Mouse (Mus musculus) midbrain, embryonic 10.5 days (tissue): ENCODE results near the gene Hist1h2ag. TPM values are rescaled to one million over a fixed set of nuclear protein-coding genes. Genes with fewer than 3 reads are reported as not detected.

Experiments used
- DNase-seq: peaks from one replicate; pipeline ENCODE4 v3.0.0-alpha.2; 2017; ENCODE audit warnings: low spot score
- H3K27ac ChIP-seq: fragments of 300-500 bp; sonication (generic); replicated peaks from 2 replicates; pipeline ENCODE4 v1.5.1; 2016; ENCODE audit warnings: mild to moderate bottlenecking
- H3K27me3 ChIP-seq: fragments of 300-500 bp; sonication (generic); 2 replicates; pipeline ENCODE4 v1.6.1; 2016; ENCODE audit warnings: low read depth, mild to moderate bottlenecking; ENCODE audit not compliant: poor library complexity, severe bottlenecking
- H3K36me3 ChIP-seq: fragments of 300-500 bp; sonication (generic); 2 replicates; pipeline ENCODE4 v1.6.1; 2016; ENCODE audit warnings: mild to moderate bottlenecking, moderate library complexity
- H3K4me1 ChIP-seq: fragments of 300-500 bp; sonication (generic); 2 replicates; pipeline ENCODE4 v1.6.1; 2016
- H3K4me3 ChIP-seq: fragments of 300-500 bp; sonication (generic); 2 replicates; pipeline ENCODE4 v1.5.1; 2016; ENCODE audit warnings: mild to moderate bottlenecking, moderate library complexity
- H3K9me3 ChIP-seq: fragments of 300-500 bp; sonication (generic); replicated peaks from 2 replicates; pipeline ENCODE4 v1.6.1; 2016; ENCODE audit warnings: mild to moderate bottlenecking
- WGBS: fragments of 180-500 bp; shearing (Covaris S2); methylation state at CpG from one replicate; pipeline ENCODE4 v1.1.7; 2016; 5-methylcytosine and 5-hydroxymethylcytosine counted together
- polyA plus RNA-seq: library from polyadenylated mRNA; unstranded; fragments of >200 nt; fragmentation: Nextera tagmentation; extraction: Ambion mirVana; gene quantifications from 2 replicates; pipeline ENCODE4 v1.2.1, GENCODE M21; 2016

Hist1h2ag gene
- polyA plus RNA-seq, 1 experiment from 2014 or later, result 64.8 TPM

DNA sequence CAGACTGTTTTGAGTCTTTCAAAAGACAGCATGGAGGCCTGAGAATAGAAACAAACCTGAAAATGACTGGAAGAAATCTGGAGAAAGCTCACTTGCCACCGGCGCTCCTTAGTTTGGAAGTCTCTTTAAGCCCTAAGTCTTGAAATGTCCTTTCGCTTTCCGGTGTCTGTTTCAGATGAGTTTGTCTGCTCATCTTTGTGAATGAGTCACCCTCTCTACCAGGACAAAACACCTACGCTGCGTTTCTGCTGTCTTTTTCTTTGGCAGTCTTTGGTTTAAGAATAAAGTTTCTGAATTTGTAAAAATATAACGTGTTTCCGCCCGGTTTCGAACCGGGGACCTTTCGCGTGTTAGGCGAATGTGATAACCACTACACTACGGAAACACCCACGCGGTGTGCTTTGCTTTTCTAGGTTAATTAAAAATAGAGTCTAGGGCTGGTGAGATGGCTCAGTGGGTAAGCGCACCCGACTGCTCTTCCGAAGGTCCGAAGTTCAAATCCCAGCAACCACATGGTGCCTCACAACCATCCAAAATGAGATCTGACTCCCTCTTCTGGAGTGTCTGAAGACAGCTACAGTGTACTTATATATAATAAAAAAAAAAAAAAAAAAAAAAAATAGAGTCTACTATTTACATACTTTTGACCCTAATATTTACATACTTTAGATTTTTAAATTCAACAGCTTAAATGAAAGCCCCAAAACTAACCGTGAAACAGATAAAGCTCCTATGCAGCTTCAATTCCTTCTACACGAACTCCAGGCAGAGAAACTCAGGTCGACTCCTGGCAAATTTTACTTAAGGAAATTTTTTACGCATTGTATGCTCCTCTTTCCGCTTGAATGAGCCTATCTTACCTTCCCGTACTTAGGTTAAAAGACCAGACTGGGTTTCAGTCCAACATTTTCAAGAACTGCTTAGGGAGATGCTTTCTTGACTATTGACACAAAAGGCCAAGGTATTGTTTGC is 27.0 kb downstream of the Hist1h2ag start:
- Histone ChIP-seq H3K27ac (no peak overlapping the region), H3K36me3 (no peaks in the 10 kb centered on the region), H3K27me3 (peaks cover 85% of the 10 kb centered on the region), H3K9me3 (0 out of 2 replicates have a peak, but pooled peaks cover 2% of the 10 kb centered on the region), H3K4me3 (peak overlapping the region; percentile 20), H3K4me1 (peaks cover 21% of the 10 kb centered on the region)
- peak; percentile 85 for DNase-seq
- WGBS, result 16% methylated on average over 27 of the region's 27 CpGs

DNA sequence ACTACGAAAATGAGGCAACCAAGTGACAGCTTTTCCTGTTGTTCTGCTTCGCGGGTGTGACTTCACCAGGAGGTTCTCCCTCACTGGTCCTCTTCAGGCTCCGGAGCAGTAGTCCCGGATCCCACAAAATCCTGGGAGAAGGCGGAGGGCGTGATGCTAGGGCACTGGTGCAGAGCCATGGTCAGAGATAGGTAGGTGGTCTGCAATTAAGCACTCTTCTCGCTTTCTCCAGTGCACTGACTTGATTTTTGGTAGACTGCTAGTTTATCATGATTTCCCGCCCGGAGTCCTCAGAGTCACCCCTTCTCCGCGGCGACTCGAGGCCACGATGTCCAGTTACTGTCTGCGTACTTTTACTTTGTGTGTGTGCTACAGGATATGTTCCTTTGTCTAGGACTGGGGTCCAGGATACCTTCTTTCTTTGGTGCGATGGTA is 28.3 kb downstream of the Hist1h2ag start:
- Histone ChIP-seq H3K36me3 (no peaks in the 10 kb centered on the region), H3K27ac (no peak overlapping the region), H3K4me1 (peaks cover 13% of the 10 kb centered on the region), H3K9me3 (0 out of 2 replicates have a peak, but pooled peaks cover 2% of the 10 kb centered on the region), H3K27me3 (peaks cover 91% of the 10 kb centered on the region), H3K4me3 (peak overlapping the region; percentile 36)
- DNase-seq, result no peak
- 17% methylated on average over 17 of the region's 17 CpGs for WGBS

DNA sequence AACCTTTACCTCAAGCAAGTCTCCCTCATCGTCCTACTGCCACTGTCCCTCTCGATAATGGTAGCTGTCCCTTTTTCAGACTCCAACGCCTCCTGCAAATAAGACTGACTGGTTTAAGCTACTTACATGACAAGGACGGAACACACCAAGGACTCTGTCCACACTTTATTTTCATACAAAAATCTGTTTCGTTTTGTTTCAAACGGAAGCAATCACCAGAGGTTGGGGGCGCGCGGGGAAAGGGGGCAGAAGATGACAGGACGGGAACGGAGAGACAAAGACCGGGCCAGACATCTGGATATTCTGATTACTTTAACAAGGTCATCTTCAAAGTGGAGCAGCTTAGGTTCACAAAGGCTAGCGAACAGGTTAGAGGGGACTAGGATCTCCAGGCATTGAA is 29.0 kb downstream of the Hist1h2ag start:
- Histone ChIP-seq H3K9me3 (0 out of 2 replicates have a peak, but pooled peaks cover 2% of the 10 kb centered on the region), H3K4me3 (peak overlapping the region; percentile 36), H3K27me3 (peaks cover 91% of the 10 kb centered on the region)

DNA sequence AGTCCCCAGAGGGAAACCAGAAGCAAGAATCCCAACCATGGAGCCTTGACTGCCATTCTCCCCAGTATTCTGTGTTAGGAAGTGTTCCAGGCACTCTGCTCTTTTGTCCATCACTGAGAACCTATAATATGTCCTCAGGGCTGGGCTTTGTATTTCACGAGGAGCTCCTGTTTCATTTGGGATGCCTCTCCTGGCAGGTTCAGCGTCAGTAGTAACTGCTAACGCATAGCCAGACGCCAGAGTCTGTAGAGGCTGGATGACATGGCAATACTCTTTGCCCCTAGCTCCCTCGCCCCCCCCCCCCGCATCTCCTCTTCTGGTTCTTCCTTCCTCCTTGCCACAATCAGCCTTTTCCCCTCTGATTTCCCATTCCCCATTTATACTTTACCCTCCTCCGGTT is 33.1 kb downstream of the Hist1h2ag start, which contains the start of gene Prss16:
Gene Prss16, minus strand, starts transcription at position 101 of the 400 bp plus-strand sequence.
- DNase-seq, result no peak
- Histone ChIP-seq H3K4me3 (no peak within 1 kb of the TSS), H3K4me1 (peaks cover 31% of the 10 kb centered on the region), H3K9me3 (no peaks in the 10 kb centered on the region), H3K36me3 (no peaks in the 10 kb centered on the region), H3K27me3 (peaks cover 100% of the 10 kb centered on the region), H3K27ac (no peak within 1 kb of the TSS)
- 32% methylated on average over 5 of the region's 7 CpGs for WGBS

More for the DNA sequence above, 29.0 kb downstream of the Hist1h2ag start:
- peaks cover 13% of the 10 kb centered on the region for H3K4me1 ChIP-seq
- no peaks in the 10 kb centered on the region for H3K36me3 ChIP-seq
- H3K27ac ChIP-seq, result no peak overlapping the region
- WGBS, result 19% methylated on average over 13 of the region's 13 CpGs
- DNase-seq, result no peak

DNA sequence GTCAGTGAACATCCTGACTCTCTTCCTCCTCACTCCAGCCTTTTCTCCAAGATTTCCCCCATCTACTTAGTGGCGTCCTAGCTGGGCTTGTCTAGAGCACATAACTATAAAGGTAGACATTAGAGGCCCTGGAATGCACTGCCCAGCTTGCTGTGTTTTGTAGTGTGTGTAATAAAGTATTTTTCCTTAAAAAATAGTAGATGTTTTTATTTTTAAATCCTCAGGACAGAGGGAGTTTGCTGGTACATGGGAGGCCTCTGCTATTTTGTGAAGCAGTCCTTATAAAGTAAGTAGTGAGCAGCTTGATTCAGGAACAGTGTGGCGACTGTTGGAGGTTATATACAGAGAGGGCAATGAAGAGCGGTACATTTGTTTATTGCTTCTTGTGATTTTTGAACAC is 34.0 kb downstream of the Hist1h2ag start:
- Histone ChIP-seq H3K4me1 (peaks cover 22% of the 10 kb centered on the region), H3K9me3 (no peaks in the 10 kb centered on the region), H3K27me3 (peaks cover 100% of the 10 kb centered on the region), H3K4me3 (no peak overlapping the region), H3K27ac (no peak overlapping the region), H3K36me3 (no peaks in the 10 kb centered on the region)
- DNase-seq, result no peak
- WGBS, result 72% methylated on average over 3 of the region's 3 CpGs

DNA sequence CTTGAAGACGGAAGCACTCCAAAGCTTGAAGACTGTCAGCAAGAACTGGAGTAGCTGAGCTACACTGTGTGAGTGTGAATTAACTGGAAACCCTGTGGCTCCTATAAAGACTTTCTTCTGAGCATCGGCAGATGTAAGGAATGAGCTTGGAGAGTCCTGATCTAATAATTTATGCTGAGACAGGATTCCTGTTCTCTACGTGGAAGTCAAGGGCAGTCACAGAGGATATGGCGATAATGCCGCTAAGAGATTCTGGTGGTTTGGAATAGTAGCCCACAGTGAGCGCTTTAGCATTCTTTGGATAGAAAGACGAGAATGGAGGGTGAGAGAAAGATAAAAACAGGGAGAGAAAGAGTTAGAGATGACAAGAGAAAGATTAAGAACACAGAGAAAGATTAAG is 34.9 kb downstream of the Hist1h2ag start:
- Histone ChIP-seq H3K9me3 (no peaks in the 10 kb centered on the region), H3K27ac (no peak overlapping the region), H3K4me1 (peaks cover 20% of the 10 kb centered on the region), H3K27me3 (peaks cover 100% of the 10 kb centered on the region), H3K4me3 (no peak overlapping the region), H3K36me3 (no peaks in the 10 kb centered on the region)
- no peak for DNase-seq
- WGBS, result 51% methylated on average over 7 of the region's 7 CpGs

DNA sequence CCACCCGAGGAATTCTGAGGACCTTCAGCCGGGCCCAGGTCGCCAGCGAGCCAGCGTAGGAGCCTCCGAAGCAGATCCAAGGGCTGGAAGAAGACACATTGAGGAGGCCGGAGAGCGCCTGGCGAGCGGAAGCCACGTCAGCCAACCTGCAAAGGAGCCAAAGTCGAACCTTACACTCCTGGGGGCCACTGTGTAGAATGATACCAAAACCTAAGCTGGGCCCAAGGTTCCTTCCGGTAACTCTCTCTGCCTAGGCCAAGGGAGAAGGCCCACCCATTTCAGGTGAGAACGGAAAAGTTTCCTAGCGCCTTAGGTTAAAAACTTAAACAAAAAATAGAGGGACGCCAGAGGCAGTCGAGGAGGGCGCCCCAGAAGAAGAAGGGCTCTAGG is 35.6 kb downstream of the Hist1h2ag start:
- Histone ChIP-seq H3K27me3 (peaks cover 100% of the 10 kb centered on the region), H3K4me3 (peak overlapping the region; percentile 65), H3K9me3 (no peaks in the 10 kb centered on the region), H3K4me1 (peaks cover 20% of the 10 kb centered on the region), H3K27ac (no peak overlapping the region), H3K36me3 (no peaks in the 10 kb centered on the region)
- WGBS, result 2% methylated on average over 18 of the region's 18 CpGs
- no peak for DNase-seq

DNA sequence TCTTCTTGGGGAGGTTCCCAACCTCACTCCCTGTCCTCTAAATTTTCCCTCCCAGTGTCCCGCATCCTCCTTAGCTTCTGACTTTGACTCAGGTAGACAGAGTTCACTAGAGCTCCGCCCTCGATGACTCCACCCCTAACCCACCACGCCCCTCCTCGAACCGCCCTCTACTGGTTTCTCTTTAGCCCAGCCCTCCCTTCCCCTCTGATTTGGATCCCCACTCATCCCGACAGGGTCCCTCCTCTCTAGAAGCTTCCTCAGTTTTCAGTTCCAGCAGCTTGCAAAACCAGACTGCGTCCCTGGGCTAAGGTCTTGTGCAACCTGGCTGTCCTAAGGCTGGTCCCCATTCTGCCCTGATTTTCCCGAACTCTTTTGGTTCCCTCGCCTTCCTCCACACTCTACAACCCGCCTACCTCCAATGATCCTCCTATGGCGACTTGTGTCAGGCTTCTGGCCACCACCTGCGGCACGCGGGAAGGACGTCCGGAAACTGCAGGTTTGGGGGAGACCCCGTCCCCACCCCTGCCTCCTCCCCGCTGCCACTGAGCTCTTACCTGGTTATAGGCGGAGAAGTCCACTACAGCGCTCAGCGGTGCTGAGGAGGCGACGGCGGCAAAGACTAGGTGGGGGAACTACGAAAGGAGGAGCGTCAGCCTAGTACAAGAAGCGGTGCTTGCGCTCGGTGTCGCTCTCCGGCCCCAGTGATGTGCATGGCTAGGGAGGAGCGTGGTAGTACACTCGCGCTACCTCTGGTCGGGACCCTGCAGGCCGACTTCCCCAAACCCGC is 36.2 kb downstream of the Hist1h2ag start:
- peak overlapping the region; percentile 65 for H3K4me3 ChIP-seq
- H3K4me1 ChIP-seq, result peaks cover 20% of the 10 kb centered on the region
- H3K27me3 ChIP-seq, result peaks cover 100% of the 10 kb centered on the region
- DNase-seq, result peak; percentile 67
- H3K27ac ChIP-seq, result no peak overlapping the region
- H3K9me3 ChIP-seq, result no peaks in the 10 kb centered on the region
- under 1% methylated on average over 38 of the region's 38 CpGs for WGBS
- no peaks in the 10 kb centered on the region for H3K36me3 ChIP-seq

DNA sequence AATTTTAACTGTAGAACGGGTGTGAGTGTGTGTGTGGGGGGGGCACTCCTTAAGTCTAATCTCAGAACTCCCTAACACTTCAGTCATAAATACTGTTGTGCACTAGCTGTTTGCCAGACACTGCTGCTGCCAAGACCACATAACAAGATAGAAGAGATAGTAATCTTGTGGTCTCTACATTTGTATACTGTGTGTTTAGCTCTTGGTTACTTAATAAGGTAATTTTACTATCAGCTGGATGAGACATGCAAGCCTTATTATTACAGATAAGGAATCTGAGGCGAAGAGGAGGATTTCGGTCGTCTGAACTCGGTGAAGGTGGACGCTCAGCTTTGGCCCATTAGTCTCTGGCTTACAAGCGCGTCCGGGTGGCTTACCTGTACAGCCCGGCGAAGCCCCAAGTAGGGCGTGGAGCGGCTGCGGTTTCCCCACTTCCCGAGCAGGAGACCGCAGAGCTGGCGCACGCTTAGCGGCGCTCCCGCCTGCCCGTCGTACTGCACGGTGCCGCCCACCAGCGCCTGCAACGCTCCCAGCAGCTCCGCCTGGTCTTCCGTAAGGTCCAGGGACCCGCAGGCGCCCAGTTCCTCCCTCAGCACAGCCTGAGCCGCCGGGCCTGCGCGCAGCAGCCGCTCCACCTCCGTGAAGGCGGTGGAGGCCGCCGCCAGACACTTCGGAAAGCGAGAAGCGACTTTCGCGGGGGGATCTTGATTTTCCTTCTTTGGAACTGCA is 37.0 kb downstream of the Hist1h2ag start:
- H3K4me1 ChIP-seq, result peaks cover 20% of the 10 kb centered on the region
- under 1% methylated on average over 45 of the region's 45 CpGs for WGBS
- H3K27me3 ChIP-seq, result peaks cover 100% of the 10 kb centered on the region
- no peaks in the 10 kb centered on the region for H3K36me3 ChIP-seq
- H3K27ac ChIP-seq, result no peak overlapping the region
- peak; percentile 64 for DNase-seq
- peak overlapping the region; percentile 65 for H3K4me3 ChIP-seq
- no peaks in the 10 kb centered on the region for H3K9me3 ChIP-seq

DNA sequence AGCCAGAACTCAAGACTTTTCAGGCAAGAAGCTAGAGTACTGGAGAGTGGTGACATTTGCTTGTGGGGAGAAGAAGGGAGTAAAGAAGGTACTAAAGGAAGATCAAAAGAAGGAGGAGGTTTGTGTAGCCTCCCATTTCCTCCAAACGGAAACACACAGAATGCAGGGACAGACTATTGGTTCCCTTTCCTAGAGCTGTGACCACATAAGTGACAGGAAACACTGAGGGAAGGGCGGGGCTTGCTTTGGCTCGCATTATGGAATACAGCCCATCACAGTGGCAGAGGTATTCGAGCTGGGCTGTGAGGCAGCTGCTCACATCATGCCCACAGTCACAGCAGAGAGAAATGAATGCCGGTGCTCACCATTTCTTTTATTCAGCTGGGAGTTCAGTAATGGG is 40.9 kb downstream of the Hist1h2ag start:
- Histone ChIP-seq H3K4me3 (no peak overlapping the region), H3K4me1 (peaks cover 25% of the 10 kb centered on the region), H3K36me3 (no peaks in the 10 kb centered on the region), H3K9me3 (no peaks in the 10 kb centered on the region), H3K27me3 (peaks cover 100% of the 10 kb centered on the region), H3K27ac (no peak overlapping the region)
- no peak for DNase-seq
- 32% methylated on average over 5 of the region's 5 CpGs for WGBS

DNA sequence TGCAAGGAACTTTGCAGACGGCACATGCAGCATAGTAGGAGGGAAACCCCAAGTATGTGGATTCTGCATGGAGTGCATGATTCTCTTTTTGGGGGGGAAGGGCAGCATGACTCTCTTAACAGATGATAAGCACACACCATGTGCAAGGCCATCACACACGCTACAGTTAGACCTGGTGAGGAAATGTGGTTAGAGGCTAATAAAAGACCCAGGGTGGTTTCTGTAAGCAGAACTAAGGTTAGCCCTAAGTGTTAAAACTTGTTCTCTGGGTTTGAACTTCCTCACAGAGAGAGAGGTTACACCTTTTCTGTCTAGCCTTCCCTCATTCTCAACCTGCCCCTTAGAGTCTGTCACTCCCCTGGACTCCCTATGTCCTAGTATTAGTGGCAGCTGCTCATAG is 41.4 kb downstream of the Hist1h2ag start:
- H3K36me3 ChIP-seq, result no peaks in the 10 kb centered on the region
- H3K4me1 ChIP-seq, result peaks cover 24% of the 10 kb centered on the region
- no peak for DNase-seq
- H3K9me3 ChIP-seq, result no peaks in the 10 kb centered on the region
- peaks cover 100% of the 10 kb centered on the region for H3K27me3 ChIP-seq
- H3K27ac ChIP-seq, result no peak overlapping the region
- WGBS, result 55% methylated on average over 2 of the region's 2 CpGs
- no peak overlapping the region for H3K4me3 ChIP-seq

DNA sequence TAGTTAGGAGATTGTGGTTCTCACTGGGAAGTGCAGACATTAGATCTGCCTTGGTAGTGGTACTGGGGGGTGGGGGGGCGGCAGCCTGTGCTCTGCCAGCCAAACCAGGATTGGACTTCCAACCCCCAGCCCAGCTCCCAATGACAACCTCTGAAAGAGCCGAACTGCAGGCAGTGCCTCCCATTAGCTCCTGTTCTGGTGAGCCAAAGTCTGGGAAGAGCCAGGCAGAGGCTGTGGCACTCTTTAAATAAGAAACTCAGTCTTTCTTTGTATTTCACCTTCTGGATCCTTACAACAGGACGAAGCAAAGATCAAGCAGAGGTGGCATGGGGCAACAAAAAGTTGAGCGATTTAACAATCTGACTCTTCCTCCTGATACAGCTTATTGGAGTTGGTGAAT is 43.6 kb downstream of the Hist1h2ag start:
- Histone ChIP-seq H3K27me3 (peaks cover 96% of the 10 kb centered on the region), H3K4me1 (peaks cover 35% of the 10 kb centered on the region), H3K36me3 (no peaks in the 10 kb centered on the region), H3K9me3 (no peaks in the 10 kb centered on the region), H3K27ac (no peak overlapping the region), H3K4me3 (no peak overlapping the region)
- DNase-seq, result no peak
- 33% methylated on average over 4 of the region's 4 CpGs for WGBS
